Mouse (Mus musculus): ENCODE results near the gene Gfy. TPM values are rescaled to one million over a fixed set of nuclear protein-coding genes. Genes with fewer than 3 reads are reported as not detected.
"Not testable (repeated sequence)": the region's sequence is repeated elsewhere in the genome, so short reads cannot be mapped to it uniquely, and the experiment has no call there.

Gfy gene
- polyA plus RNA-seq, 1 experiment from 2014 or later, result not detected

GRCm38 (mm10) chr7:45176356-45176755 is 3.0 kb downstream of the Gfy start:
- Histone ChIP-seq H3K9ac (ENCODE audit: low read depth, low read length) (no peak overlapping the region), H3K9me3 (replicated peaks; ENCODE audit: control insufficient read depth, low read length) (no peaks in the 10 kb centered on the region; the same call in 1 of the 2 replicates), H3K4me3 (ENCODE audit: low read depth, low read length) (no peak overlapping the region), H3K4me2 (ENCODE audit: low read depth, low read length) (no peak overlapping the region), H3K27ac (ENCODE audit: low read length) (no peak overlapping the region), H3K4me1 (ENCODE audit: control insufficient read depth, low read depth, low read length) (peaks cover under 1% of the 10 kb centered on the region; the same call in 1 of the 2 replicates), H3K27me3 (ENCODE audit: control insufficient read depth, insufficient read depth, low read depth, low read length) (peaks cover 76% of the 10 kb centered on the region), H3K36me3 (ENCODE audit: control insufficient read depth, insufficient read depth) (no peaks in the 10 kb centered on the region)
- 2% methylated on average over 31 of the region's 31 CpGs for WGBS (ENCODE audit: insufficient replicate concordance)
- ATAC-seq (ENCODE audit: low read depth), result no peak

- no peak overlapping the region for H3K4me3 ChIP-seq (ENCODE audit: low read depth, low read length)
- 3% methylated on average over 23 of the region's 23 CpGs for whole genome bisulfite sequencing (ENCODE audit: insufficient replicate concordance)
Measured at GRCm38 (mm10) chr7:45175929-45176328, 3.4 kb downstream of the Gfy start.

DNA sequence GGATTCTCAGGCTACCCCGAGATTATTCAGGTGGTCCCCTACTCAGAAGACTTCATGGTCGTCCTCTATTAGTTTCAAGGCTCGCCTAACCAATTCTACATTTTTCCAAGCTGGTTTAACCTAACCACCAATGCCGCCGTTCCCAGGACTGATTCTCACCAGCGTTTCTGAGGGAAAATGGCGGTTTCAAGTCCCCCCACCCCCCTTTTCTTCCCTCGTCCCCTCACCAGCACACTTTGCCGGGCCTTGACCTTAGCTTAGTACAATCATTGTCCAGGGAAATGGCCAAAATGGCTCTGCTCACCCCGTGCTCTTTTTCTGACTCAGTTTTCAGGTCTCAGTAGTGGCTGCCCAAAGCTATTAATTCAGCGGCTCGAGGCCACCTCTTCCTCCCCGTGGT is 4.0 kb downstream of the Gfy start:
- WGBS (ENCODE audit: insufficient replicate concordance), result 1% methylated on average over 13 of the region's 13 CpGs
- Histone ChIP-seq H3K27ac (ENCODE audit: low read length) (no peak overlapping the region), H3K9me3 (replicated peaks; ENCODE audit: control insufficient read depth, low read length) (no peaks in the 10 kb centered on the region; the same call in 1 of the 2 replicates), H3K27me3 (ENCODE audit: control insufficient read depth, insufficient read depth, low read depth, low read length) (peaks cover 70% of the 10 kb centered on the region), H3K9ac (ENCODE audit: low read depth, low read length) (no peak overlapping the region), H3K4me2 (ENCODE audit: low read depth, low read length) (no peak overlapping the region), H3K4me1 (ENCODE audit: control insufficient read depth, low read depth, low read length) (no peaks in the 10 kb centered on the region), H3K36me3 (ENCODE audit: control insufficient read depth, insufficient read depth) (no peaks in the 10 kb centered on the region), H3K4me3 (ENCODE audit: low read depth, low read length) (no peak overlapping the region)
- ATAC-seq (ENCODE audit: low read depth), result no peak

More at GRCm38 (mm10) chr7:45175929-45176328, 3.4 kb downstream of the Gfy start:
- Histone ChIP-seq H3K4me2 (ENCODE audit: low read depth, low read length) (no peak overlapping the region), H3K9me3 (replicated peaks; ENCODE audit: control insufficient read depth, low read length) (no peaks in the 10 kb centered on the region; the same call in 1 of the 2 replicates), H3K27me3 (ENCODE audit: control insufficient read depth, insufficient read depth, low read depth, low read length) (peaks cover 72% of the 10 kb centered on the region), H3K27ac (ENCODE audit: low read length) (no peak overlapping the region), H3K36me3 (ENCODE audit: control insufficient read depth, insufficient read depth) (no peaks in the 10 kb centered on the region), H3K9ac (ENCODE audit: low read depth, low read length) (no peak overlapping the region), H3K4me1 (ENCODE audit: control insufficient read depth, low read depth, low read length) (no peaks in the 10 kb centered on the region)
- no peak for ATAC-seq (ENCODE audit: low read depth)

- WGBS (ENCODE audit: insufficient replicate concordance), result 4% methylated on average over 29 of the region's 29 CpGs
Measured at GRCm38 (mm10) chr7:45174567-45175280, 4.6 kb downstream of the Gfy start.

DNA sequence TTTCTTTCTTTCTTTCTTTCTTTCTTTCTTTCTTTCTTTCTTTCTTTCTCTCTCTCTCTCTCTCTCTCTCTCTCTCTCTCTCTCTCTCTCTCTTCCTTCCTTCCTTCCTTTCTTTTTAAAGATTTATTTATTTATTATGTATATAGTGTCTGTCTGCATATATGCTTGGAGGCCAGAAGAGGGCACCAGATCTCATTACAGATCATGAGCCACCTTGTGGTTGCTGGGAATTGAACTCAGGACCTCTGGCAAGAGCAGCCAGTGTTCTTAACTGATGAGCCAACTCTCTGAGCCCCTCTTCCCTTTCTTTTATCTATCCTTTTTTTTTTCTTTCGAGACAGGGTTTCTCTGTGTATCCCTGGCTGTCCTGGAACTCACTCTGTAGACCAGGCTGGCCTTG is 5.6 kb downstream of the Gfy start:
- not testable (repeated sequence) for H3K9ac ChIP-seq (ENCODE audit: low read depth, low read length); H3K4me3 ChIP-seq (ENCODE audit: low read depth, low read length); H3K4me2 ChIP-seq (ENCODE audit: low read depth, low read length); ATAC-seq (ENCODE audit: low read depth); H3K4me1 ChIP-seq (ENCODE audit: control insufficient read depth, low read depth, low read length); H3K9me3 ChIP-seq (replicated peaks; ENCODE audit: control insufficient read depth, low read length); H3K36me3 ChIP-seq (ENCODE audit: control insufficient read depth, insufficient read depth); H3K27ac ChIP-seq (ENCODE audit: low read length)
- H3K27me3 ChIP-seq (ENCODE audit: control insufficient read depth, insufficient read depth, low read depth, low read length), result peaks cover 61% of the 10 kb centered on the region
- WGBS (ENCODE audit: insufficient replicate concordance), result 67% methylated on average over 1 of the region's 1 CpGs

More at GRCm38 (mm10) chr7:45174567-45175280, 4.6 kb downstream of the Gfy start:
- H3K9ac ChIP-seq (ENCODE audit: low read depth, low read length), result no peak overlapping the region
- peaks cover 63% of the 10 kb centered on the region for H3K27me3 ChIP-seq (ENCODE audit: control insufficient read depth, insufficient read depth, low read depth, low read length)
- peaks cover under 1% of the 10 kb centered on the region for H3K9me3 ChIP-seq (replicated peaks; ENCODE audit: control insufficient read depth, low read length)
- no peak overlapping the region for H3K4me2 ChIP-seq (ENCODE audit: low read depth, low read length)
- no peaks in the 10 kb centered on the region for H3K4me1 ChIP-seq (ENCODE audit: control insufficient read depth, low read depth, low read length)
- H3K36me3 ChIP-seq (ENCODE audit: control insufficient read depth, insufficient read depth), result no peaks in the 10 kb centered on the region
- no peak overlapping the region for H3K27ac ChIP-seq (ENCODE audit: low read length)
- ATAC-seq (ENCODE audit: low read depth), result no peak
- no peak overlapping the region for H3K4me3 ChIP-seq (ENCODE audit: low read depth, low read length)

GRCm38 (mm10) chr7:45172974-45173373 is 6.4 kb downstream of the Gfy start:
- no peaks in the 10 kb centered on the region for H3K4me1 ChIP-seq (ENCODE audit: control insufficient read depth, low read depth, low read length)
- H3K9ac ChIP-seq (ENCODE audit: low read depth, low read length), result no peak overlapping the region
- peaks cover 61% of the 10 kb centered on the region for H3K27me3 ChIP-seq (ENCODE audit: control insufficient read depth, insufficient read depth, low read depth, low read length)
- WGBS (ENCODE audit: insufficient replicate concordance), result 46% methylated on average over 7 of the region's 7 CpGs
- no peak for ATAC-seq (ENCODE audit: low read depth)
- no peak overlapping the region for H3K4me3 ChIP-seq (ENCODE audit: low read depth, low read length)
- H3K36me3 ChIP-seq (ENCODE audit: control insufficient read depth, insufficient read depth), result no peaks in the 10 kb centered on the region
- peaks cover 6% of the 10 kb centered on the region for H3K9me3 ChIP-seq (replicated peaks; ENCODE audit: control insufficient read depth, low read length)
- no peak overlapping the region for H3K4me2 ChIP-seq (ENCODE audit: low read depth, low read length)
- no peak overlapping the region for H3K27ac ChIP-seq (ENCODE audit: low read length)

DNA sequence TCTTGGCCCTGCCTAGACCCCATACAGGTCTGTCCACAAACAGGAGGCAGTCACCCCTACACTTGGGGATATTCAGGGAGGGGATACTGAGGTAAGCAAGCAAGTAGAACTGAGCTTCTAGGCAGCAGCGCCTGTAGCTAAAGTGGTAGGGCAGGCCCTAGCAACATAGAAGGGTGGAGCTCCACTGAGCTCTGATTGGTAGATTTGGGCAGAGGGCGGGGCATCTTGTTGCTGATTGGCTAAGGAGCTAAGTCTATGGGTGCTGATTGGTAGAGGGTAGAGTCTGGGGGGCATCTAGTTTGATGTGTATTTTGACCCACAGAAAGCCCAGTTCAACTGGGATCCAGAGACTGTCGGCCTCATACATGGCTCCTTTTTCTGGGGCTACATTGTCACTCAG is 9.9 kb downstream of the Gfy start:
- peaks cover 61% of the 10 kb centered on the region for H3K27me3 ChIP-seq (ENCODE audit: control insufficient read depth, insufficient read depth, low read depth, low read length)
- no peak for ATAC-seq (ENCODE audit: low read depth)
- no peak overlapping the region for H3K27ac ChIP-seq (ENCODE audit: low read length)
- no peak overlapping the region for H3K4me2 ChIP-seq (ENCODE audit: low read depth, low read length)
- H3K4me3 ChIP-seq (ENCODE audit: low read depth, low read length), result no peak overlapping the region
- H3K9me3 ChIP-seq (replicated peaks; ENCODE audit: control insufficient read depth, low read length), result peaks cover 6% of the 10 kb centered on the region
- 68% methylated on average over 3 of the region's 3 CpGs for WGBS (ENCODE audit: insufficient replicate concordance)
- H3K36me3 ChIP-seq (ENCODE audit: control insufficient read depth, insufficient read depth), result no peaks in the 10 kb centered on the region
- H3K9ac ChIP-seq (ENCODE audit: low read depth, low read length), result no peak overlapping the region
- no peaks in the 10 kb centered on the region for H3K4me1 ChIP-seq (ENCODE audit: control insufficient read depth, low read depth, low read length)

DNA sequence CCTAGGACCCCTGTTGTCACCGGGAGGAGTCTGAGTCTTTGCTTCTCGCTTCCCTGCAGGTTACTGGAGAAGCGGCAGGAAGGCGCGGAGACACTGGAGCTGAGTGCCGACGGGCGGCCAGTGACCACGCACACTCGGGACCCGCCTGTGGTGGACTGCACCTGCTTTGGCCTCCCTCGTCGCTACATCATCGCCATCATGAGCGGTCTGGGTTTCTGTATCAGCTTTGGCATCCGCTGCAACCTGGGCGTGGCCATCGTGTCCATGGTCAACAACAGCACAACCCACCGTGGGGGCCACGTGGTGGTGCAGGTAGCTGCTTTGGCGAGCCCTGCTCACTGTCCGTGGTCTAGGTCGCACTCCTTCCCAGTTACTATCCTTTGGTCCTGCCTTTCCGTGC is 10.7 kb downstream of the Gfy start:
- Histone ChIP-seq H3K4me3 (ENCODE audit: low read depth, low read length) (no peak overlapping the region), H3K27ac (ENCODE audit: low read length) (no peak overlapping the region), H3K27me3 (ENCODE audit: control insufficient read depth, insufficient read depth, low read depth, low read length) (peaks cover 62% of the 10 kb centered on the region), H3K36me3 (ENCODE audit: control insufficient read depth, insufficient read depth) (no peaks in the 10 kb centered on the region), H3K9ac (ENCODE audit: low read depth, low read length) (no peak overlapping the region), H3K4me1 (ENCODE audit: control insufficient read depth, low read depth, low read length) (peaks cover 3% of the 10 kb centered on the region), H3K4me2 (ENCODE audit: low read depth, low read length) (no peak overlapping the region), H3K9me3 (replicated peaks; ENCODE audit: control insufficient read depth, low read length) (peaks cover 6% of the 10 kb centered on the region)
- 8% methylated on average over 24 of the region's 24 CpGs for WGBS (ENCODE audit: insufficient replicate concordance)
- ATAC-seq (ENCODE audit: low read depth), result no peak

GRCm38 (mm10) chr7:45167761-45168445 is 11.5 kb downstream of the Gfy start:
- H3K4me1 ChIP-seq (ENCODE audit: control insufficient read depth, low read depth, low read length), result peaks cover 5% of the 10 kb centered on the region
- H3K36me3 ChIP-seq (ENCODE audit: control insufficient read depth, insufficient read depth), result no peaks in the 10 kb centered on the region
- H3K27ac ChIP-seq (ENCODE audit: low read length), result no peak overlapping the region
- H3K27me3 ChIP-seq (ENCODE audit: control insufficient read depth, insufficient read depth, low read depth, low read length), result peaks cover 69% of the 10 kb centered on the region
- no peak for ATAC-seq (ENCODE audit: low read depth)
- 5% methylated on average over 19 of the region's 19 CpGs for WGBS (ENCODE audit: insufficient replicate concordance)
- no peak overlapping the region for H3K9ac ChIP-seq (ENCODE audit: low read depth, low read length)
- no peak overlapping the region for H3K4me3 ChIP-seq (ENCODE audit: low read depth, low read length)
- peaks cover 6% of the 10 kb centered on the region for H3K9me3 ChIP-seq (replicated peaks; ENCODE audit: control insufficient read depth, low read length)
- H3K4me2 ChIP-seq (ENCODE audit: low read depth, low read length), result no peak overlapping the region

All from liver, embryonic 16.5 days (tissue).